Mouse (Mus musculus) olfactory bulb, adult 2 months (tissue): Measurements from ENCODE around the gene Btbd16. TPM values are rescaled to one million over a fixed set of nuclear protein-coding genes. Genes with fewer than 3 reads are reported as not detected.

Experiments
- H3K27ac ChIP-seq: fragments of 200-500 bp; 2 replicates; pipeline ENCODE4 v1.5.1; 2012; ENCODE audit warnings: low read depth, low read length; ENCODE audit not compliant: insufficient read depth
- H3K4me1 ChIP-seq: fragments of 200-500 bp; 2 replicates; pipeline ENCODE4 v1.6.1; 2012; ENCODE audit warnings: low read length; ENCODE audit not compliant: control insufficient read depth, insufficient read depth
- H3K4me3 ChIP-seq: fragments of 200-500 bp; 2 replicates; pipeline ENCODE4 v1.5.1; 2012; ENCODE audit warnings: mild to moderate bottlenecking, low read depth, low read length, moderate library complexity; ENCODE audit not compliant: insufficient read depth
- CTCF ChIP-seq: fragments of 200-500 bp; IDR thresholded peaks from 2 replicates; pipeline ENCODE4 v1.5.1; 2012; ENCODE audit warnings: low read depth, mild to moderate bottlenecking, low read length, moderate library complexity; ENCODE audit not compliant: insufficient read depth
- POLR2A ChIP-seq: fragments of 200-500 bp; IDR thresholded peaks from 2 replicates; pipeline ENCODE4 v1.6.1; 2012; ENCODE audit warnings: mild to moderate bottlenecking, low read depth, low read length, moderate library complexity; ENCODE audit not compliant: insufficient read depth
- WGBS: fragments of 180-500 bp; shearing (Covaris S2); methylation state at CpG from one replicate; pipeline ENCODE4 v1.1.7; 2018; 5-methylcytosine and 5-hydroxymethylcytosine counted together
- polyA plus RNA-seq: library from polyadenylated mRNA; stranded (reverse); fragments of >200 nt; gene quantifications from 2 replicates; pipeline ENCODE4 v1.2.4, GENCODE M21; 2012; ENCODE audit warnings: low replicate concordance; ENCODE audit not compliant: missing spikeins, insufficient read depth, insufficient read length

The Btbd16 gene
- polyA plus RNA-seq, 1 experiment, result not detected

- 96% methylated on average over 17 of the region's 17 CpGs for WGBS
- Histone ChIP-seq H3K4me3 (no peak overlapping the region), H3K4me1 (peaks cover 4% of the 10 kb centered on the region), H3K27ac (no peak overlapping the region)
- TF ChIP-seq POLR2A, result no peak
- TF ChIP-seq CTCF, result no peak
These were observed 9.7 kb upstream of the Btbd16 start for GRCm38 (mm10) chr7:130764160-130764559.

- TF ChIP-seq CTCF (no peak), POLR2A (no peak)
- Histone ChIP-seq H3K4me1 (peaks cover 4% of the 10 kb centered on the region), H3K4me3 (no peak overlapping the region), H3K27ac (no peak overlapping the region)
- WGBS, result 80% methylated on average over 30 of the region's 30 CpGs
These were observed 7.3 kb upstream of the Btbd16 start for GRCm38 (mm10) chr7:130766411-130767170.

GRCm38 (mm10) chr7:130768151-130768550 is 5.7 kb upstream of the Btbd16 start:
- 92% methylated on average over 4 of the region's 4 CpGs for WGBS

GRCm38 (mm10) chr7:130770707-130771106 is 3.2 kb upstream of the Btbd16 start:
- Histone ChIP-seq H3K27ac (no peak overlapping the region), H3K4me1 (peaks cover 8% of the 10 kb centered on the region), H3K4me3 (no peak overlapping the region)
- 20% methylated on average over 3 of the region's 3 CpGs for WGBS
- TF ChIP-seq CTCF, result peak; percentile 53
- TF ChIP-seq POLR2A, result no peak

More at GRCm38 (mm10) chr7:130768151-130768550, 5.7 kb upstream of the Btbd16 start:
- Histone ChIP-seq H3K27ac (no peak overlapping the region), H3K4me3 (no peak overlapping the region), H3K4me1 (no peaks in the 10 kb centered on the region)
- TF ChIP-seq POLR2A, result no peak
- no peak for TF ChIP-seq CTCF

GRCm38 (mm10) chr7:130773171-130773830 is 568 bp upstream of the Btbd16 start:
- peak; percentile 26; the same call in 1 of the 2 replicates for TF ChIP-seq CTCF
- TF ChIP-seq POLR2A, result no peak
- Histone ChIP-seq H3K27ac (no peak overlapping the region), H3K4me1 (peaks cover 8% of the 10 kb centered on the region), H3K4me3 (no peak overlapping the region)
- WGBS, result 79% methylated on average over 11 of the region's 11 CpGs

GRCm38 (mm10) chr7:130780866-130781419 is 7.1 kb downstream of the Btbd16 start:
- H3K4me3 ChIP-seq, result no peak overlapping the region
- 76% methylated on average over 5 of the region's 5 CpGs for WGBS
- H3K27ac ChIP-seq, result no peak overlapping the region
- H3K4me1 ChIP-seq, result no peaks in the 10 kb centered on the region; the same call in 1 of the 2 replicates
- no peak for TF ChIP-seq POLR2A
- no peak for TF ChIP-seq CTCF

GRCm38 (mm10) chr7:130782501-130783050 is 8.7 kb downstream of the Btbd16 start:
- WGBS, result 68% methylated on average over 5 of the region's 5 CpGs
- no peak for TF ChIP-seq POLR2A
- H3K4me1 ChIP-seq, result peaks cover 3% of the 10 kb centered on the region; the same call in 1 of the 2 replicates
- no peak overlapping the region for H3K4me3 ChIP-seq
- no peak overlapping the region for H3K27ac ChIP-seq

- Histone ChIP-seq H3K4me3 (no peak overlapping the region), H3K4me1 (peaks cover 3% of the 10 kb centered on the region; the same call in 1 of the 2 replicates), H3K27ac (no peak overlapping the region)
- TF ChIP-seq CTCF (no peak), POLR2A (no peak)
- WGBS, result 70% methylated on average over 12 of the region's 12 CpGs
These were observed 12.2 kb downstream of the Btbd16 start for GRCm38 (mm10) chr7:130785923-130786575.
